Mouse (Mus musculus): Measurements from ENCODE around the gene Dnajc13.

- peak; percentile 90 for TF ChIP-seq CTCF (IDR thresholded peaks at IDR 0.05; ENCODE audit: low read depth)
- no peak for TF ChIP-seq EP300 (IDR thresholded peaks at IDR 0.05; ENCODE audit: low read depth)
Measured at GRCm38 (mm10) chr9:104306734-104307133, 44.0 kb upstream of the Dnajc13 start.

All from liver, embryonic 14.5 days (tissue).